Mouse (Mus musculus): ENCODE measurements around the gene Calm4. TPM values are rescaled to one million over a fixed set of nuclear protein-coding genes. Genes with fewer than 3 reads are reported as not detected.
A peak's percentile ranks its signal among the peaks of the same experiment; 100 is the strongest.
"Not testable (repeated sequence)": the region's sequence is repeated elsewhere in the genome, so short reads cannot be mapped to it uniquely, and the experiment has no call there.

Gene Calm4
- not detected for total RNA-seq (2021)

DNA sequence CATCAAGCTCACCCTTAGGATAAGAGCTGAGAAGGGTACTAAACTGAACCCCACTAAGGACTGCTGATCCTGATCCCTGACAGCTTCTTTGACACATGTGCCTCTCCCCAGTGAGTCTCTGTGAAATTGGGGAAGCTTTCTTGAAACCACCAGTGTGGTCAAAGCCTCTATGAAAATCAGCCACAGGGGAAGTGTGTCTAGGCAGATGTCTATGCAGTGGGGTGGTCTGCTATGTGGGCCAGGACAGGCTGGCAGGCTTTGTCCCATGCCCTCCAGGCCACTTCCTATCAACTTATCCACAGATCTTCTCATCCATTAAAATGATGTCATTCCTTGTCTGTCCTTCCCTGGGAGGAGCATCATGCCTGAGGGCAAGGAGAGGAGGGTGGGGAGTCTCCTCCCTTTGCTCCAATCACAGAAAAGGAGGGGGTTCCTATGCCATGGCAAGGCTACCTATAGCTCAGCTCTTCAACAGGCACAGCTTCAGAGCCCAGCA, at the start of gene Calm4:
TSS of gene Calm4 (plus strand) at position 446 of the 496 bp plus-strand sequence.
- intact Hi-C loops (cut with DNase I); DNase-seq (ENCODE audit: extremely low spot score in 1 of 2, low spot score in 2 of 2): not testable (repeated sequence)

DNA sequence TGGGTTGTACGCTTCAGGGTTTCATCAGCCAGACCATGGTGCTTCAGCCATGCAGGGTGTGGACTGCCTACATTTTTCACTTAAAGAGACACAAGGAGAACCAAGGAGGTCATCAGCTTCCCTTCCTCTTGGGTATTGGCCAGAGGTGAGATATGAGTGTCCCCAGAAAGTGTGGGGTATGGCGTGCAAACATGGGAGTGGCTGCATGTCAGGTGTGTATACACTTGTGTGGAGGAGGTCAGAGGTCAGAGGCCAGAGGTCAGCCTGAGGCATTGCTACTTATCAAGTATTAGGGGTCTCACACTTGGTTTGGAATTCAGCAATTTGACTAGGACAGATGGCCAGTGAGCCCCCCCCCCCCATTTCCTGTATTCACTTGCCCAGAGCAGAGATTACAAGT, 49.0 kb upstream of the Calm4 start:
- no peak for DNase-seq (ENCODE audit: extremely low spot score in 1 of 2, low spot score in 2 of 2)
- intact Hi-C loops (cut with DNase I) = no loop called here

DNA sequence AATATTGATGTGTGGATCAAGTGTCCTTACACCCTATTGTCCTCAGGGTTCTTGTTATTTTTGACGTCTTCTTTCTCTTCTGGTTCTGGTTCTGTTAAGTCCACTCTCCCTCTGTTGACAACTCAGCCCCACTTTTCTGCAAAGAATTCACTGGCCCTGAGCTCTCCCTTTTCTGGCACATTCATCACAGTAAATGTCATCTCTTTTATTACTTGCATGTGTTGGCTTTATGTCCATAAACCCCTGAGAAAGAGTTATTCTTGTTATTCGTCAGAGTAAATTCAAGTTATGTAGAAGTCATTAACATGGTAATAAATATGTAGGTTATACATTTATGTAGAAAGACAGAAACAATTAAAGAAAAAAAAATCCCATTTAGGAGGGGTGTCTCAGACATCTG, 48.0 kb upstream of the Calm4 start:
- intact Hi-C loops (cut with DNase I) = no loop called here
- no peak for DNase-seq (ENCODE audit: extremely low spot score in 1 of 2, low spot score in 2 of 2)

DNA sequence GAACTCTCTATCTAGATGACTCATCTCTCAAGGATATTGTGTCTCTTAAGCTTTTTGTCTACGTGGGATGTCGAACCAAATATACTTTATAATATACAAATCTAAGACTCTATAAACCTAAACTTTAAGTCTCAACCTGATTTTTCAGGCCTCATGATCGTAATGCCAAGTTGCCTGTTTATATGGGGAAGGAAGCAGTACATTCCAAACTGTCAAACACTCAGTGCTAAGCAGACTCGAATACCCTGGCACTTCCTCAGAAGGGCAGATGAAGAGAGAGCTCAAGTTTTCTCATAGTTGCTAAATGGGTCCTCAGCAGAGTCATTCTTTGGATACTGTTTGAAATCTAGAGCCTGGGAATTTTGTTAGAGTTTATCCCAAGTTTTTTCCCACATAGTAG, 40.9 kb upstream of the Calm4 start:
- intact Hi-C loops (cut with DNase I) = no loop called here
- no peak for DNase-seq (ENCODE audit: extremely low spot score in 1 of 2, low spot score in 2 of 2)

DNA sequence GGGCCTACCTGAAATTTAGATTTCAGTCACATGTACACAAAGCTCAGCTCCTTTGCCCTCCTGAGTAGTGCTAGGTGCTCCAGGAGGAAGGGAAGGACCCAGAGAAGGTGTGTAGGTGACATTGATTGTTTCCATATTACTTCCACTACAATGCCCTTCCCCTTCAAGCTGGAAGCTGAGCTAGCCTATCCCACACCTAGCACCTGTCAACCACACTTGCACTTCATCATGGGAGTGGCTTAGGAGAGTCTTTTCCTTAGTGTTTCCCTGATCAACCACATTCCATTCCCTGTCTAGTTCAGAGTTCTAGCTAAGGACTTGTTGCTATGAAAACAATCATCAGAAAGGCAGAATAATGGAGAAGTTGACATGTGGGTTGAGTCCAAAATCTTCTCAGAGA, 38.8 kb upstream of the Calm4 start:
- DNase-seq (ENCODE audit: extremely low spot score in 1 of 2, low spot score in 2 of 2) = no peak
- intact Hi-C loops (cut with DNase I) = no loop called here

DNA sequence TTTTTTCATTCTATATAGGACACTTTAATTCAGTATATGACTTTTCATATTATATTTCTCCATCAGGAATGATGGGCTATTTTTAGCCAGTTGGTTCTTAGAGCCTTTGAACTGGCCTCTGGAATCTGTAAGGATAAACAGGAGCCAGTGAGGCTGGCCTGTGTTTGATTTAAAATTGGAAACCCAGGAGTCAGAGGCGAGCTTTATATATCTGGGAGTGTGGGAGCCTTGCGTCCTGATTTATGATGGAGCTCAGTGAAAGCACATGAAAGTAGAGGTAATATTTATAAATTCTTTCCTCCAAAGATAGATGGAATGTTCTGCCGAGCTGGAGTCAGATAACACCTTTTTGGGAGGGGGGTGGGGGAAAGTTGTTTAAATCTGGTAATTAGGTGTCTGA, 38.2 kb upstream of the Calm4 start:
- no peak for DNase-seq (ENCODE audit: extremely low spot score in 1 of 2, low spot score in 2 of 2)
- intact Hi-C loops (cut with DNase I) = no loop called here

DNA sequence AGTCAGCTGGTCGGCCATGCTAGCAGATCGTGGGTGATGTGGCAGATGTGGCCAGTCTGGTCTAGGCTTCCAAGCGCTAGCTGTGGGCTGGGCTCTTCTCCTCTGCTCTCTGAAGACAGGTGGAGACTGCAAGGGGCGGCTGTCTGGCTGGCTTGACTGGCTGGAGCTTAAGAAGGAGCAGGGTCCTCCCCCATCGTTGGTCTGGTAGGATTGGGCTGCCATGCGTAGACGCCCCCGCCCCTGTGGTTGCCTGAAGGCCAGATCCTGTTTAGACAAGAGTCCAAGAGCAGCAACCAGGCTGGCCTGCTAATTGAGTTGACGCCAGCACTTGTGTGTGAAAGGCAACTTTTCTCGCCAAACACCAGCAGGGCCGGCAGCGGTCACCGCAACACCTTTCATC, 33.4 kb upstream of the Calm4 start, which contains the start of gene Calml3:
TSS of gene Calml3 (minus strand) at position 131 of the 400 bp plus-strand sequence.
- intact Hi-C loops (cut with DNase I) = no loop called here
- no peak for DNase-seq (ENCODE audit: extremely low spot score in 1 of 2, low spot score in 2 of 2)

DNA sequence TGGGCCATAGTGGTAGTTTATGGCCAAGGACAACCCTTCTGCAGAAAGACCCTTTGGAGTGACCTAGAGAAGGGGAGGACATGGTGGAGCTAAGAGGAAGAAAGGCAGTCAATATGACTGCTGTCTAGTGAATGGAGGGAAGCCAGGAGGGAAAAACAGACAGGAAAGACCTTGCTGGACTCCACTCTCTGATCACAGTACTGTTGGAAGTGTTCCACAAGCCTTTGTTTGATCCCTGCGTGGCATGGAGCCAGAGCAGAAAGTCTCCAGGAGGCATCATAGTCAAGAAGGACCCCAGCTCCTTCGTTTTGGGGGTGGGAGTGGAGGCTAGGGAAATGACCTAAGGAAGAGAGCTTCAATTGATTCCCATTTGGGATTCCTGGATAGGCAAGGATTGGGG, 32.4 kb upstream of the Calm4 start:
- intact Hi-C loops (cut with DNase I) = no loop called here

DNA sequence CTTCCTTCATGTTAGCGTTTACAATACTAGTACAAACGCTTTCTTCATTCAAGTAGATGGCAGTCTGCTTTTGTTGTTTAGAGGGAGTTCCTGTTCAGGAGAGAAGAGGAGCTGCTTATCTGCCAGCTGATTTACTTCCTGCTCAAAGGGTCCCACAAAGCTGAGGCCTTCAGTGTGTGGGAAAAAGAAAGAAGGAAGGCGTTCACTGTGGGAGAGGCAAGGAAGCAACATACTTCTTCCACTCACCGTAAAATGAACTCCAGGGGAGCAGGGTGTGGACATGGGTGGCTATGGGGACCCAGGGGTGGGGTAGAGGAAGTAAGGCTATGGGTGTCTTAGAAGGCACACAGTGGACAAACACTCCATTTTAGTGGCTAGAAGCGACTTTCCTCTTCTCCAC, 31.9 kb upstream of the Calm4 start:
- DNase-seq (ENCODE audit: extremely low spot score in 1 of 2, low spot score in 2 of 2) = no peak
- intact Hi-C loops (cut with DNase I) = no loop called here

More for the DNA sequence above, 32.4 kb upstream of the Calm4 start:
- DNase-seq (ENCODE audit: extremely low spot score in 1 of 2, low spot score in 2 of 2) = peak in 1 of 2 experiments; percentile 63

DNA sequence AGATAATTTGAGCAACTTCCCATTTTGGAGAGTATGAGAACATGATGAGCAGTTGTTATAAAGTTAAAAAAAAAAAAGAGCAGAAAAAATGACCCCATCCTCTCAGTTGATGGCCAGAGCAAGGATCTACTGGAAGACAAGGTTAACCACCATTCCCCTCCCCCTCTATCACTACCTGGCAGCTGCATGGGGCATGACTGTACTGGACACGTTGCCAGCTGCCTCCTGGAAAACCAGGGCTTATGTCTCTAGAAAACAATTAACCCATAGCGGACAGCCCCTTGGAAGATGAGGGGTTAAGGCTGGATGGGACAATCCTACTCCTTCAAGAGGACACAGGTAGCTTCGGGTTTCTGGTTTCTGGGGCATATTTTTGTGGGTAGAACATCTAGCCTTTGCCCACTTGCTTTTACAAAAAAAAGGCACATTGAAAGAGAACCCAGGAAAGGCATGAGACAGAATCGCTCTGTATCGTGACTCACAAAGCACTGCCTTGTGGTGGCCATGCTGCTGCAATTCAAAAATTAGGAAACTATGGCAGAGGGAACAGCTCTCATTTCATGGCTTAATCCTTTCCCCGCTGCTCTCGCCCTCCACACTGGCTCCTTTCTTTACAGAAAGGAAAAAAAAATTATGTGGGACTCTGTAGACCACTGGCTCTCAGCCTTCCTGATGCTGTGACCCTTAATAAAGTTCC, 30.3 kb upstream of the Calm4 start:
- intact Hi-C loops (cut with DNase I) = no loop called here
- DNase-seq (ENCODE audit: extremely low spot score in 1 of 2, low spot score in 2 of 2) = no peak

DNA sequence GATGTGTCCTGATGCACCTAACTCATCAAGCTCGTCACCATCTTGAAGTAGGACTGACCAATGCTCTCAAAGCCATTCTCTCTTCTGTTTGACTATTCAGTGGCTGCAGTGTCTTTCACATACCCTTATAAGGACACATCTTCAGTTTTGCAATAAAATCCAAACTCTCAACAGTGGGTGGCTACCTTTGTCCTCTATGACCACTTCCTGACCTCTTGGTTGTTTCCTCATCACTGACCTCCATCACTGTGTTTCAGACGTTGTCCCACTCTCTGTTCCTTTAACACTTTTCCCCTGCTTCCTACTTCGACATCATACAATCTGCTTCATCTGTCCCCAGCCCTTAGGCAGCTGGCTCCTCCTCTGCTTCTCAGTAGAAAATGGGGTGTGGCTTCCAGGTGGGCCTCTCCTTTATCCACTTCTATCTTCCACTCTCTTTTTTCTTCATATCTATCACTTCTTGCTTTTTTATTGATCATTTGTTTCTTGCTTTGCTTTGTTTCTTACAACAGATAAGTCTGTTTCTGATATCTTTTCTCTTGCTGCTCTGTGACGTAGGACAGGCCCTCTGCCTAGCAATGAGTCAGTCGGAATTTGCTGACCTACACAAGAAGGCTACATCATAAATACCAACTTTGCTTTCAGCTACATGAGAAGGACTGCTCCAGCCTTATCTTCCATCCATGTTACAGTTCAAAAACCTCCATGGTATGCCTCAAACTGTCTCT, 19.4 kb upstream of the Calm4 start:
- intact Hi-C loops (cut with DNase I) = no loop called here
- DNase-seq (ENCODE audit: extremely low spot score in 1 of 2, low spot score in 2 of 2) = no peak

DNA sequence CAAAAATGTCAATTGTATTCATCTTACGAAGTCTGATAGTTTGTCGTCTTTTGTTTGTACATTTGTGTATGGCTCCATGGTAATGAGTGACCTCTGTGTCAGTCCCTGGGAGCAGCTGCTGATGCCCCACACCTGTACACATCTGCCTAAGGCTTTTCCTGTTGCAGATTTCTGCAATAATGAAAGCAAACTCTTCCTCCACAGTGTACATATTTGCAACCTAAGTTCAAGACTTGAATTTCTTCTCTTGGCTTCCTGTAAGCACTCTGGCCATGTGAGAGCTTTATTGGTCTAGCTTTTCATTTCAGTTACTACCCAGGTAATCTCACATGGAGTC, 18.8 kb upstream of the Calm4 start:
- intact Hi-C loops (cut with DNase I) = no loop called here
- DNase-seq (ENCODE audit: extremely low spot score in 1 of 2, low spot score in 2 of 2) = no peak

DNA sequence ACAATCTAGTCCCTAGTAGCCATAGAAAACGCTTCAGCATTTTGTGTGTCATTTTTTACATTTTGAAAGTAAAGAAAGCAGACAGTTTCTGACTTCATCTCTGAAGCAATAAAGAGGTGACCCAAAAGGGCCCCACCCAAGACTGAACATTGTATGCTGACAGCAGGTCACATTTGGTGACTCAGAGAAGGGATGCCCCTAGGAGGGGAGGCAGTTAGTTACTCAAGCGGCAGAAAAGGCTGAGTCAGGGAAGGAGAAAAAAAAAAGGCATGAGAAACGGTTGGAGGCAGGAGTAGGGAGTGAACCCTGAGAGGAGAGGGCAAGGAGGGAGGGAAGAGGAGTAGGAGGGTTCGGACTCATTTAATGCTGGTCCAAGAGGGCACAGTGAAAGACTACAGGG, 15.5 kb upstream of the Calm4 start:
- no peak for DNase-seq (ENCODE audit: extremely low spot score in 1 of 2, low spot score in 2 of 2)
- intact Hi-C loops (cut with DNase I) = no loop called here

DNA sequence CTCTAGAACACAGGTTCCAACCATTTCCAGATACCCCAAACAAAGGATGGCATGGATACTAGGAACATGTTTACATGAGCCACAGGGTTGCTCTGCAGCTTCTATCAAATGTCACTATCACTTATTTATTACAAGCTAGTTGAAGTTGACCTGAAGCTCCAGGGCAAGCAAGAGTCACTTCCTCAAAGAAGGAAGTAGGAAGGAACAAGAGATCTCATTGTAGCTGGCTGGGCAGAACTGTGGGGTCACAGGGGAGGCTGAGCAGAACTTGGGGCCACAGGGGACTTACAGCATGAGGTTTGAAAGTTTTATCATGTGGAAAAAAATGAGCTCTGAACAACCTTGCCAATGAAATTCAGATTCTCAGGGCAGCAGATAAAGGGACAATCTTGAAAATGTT, 11.8 kb upstream of the Calm4 start:
- intact Hi-C loops (cut with DNase I) = no loop called here
- no peak for DNase-seq (ENCODE audit: extremely low spot score in 1 of 2, low spot score in 2 of 2)

DNA sequence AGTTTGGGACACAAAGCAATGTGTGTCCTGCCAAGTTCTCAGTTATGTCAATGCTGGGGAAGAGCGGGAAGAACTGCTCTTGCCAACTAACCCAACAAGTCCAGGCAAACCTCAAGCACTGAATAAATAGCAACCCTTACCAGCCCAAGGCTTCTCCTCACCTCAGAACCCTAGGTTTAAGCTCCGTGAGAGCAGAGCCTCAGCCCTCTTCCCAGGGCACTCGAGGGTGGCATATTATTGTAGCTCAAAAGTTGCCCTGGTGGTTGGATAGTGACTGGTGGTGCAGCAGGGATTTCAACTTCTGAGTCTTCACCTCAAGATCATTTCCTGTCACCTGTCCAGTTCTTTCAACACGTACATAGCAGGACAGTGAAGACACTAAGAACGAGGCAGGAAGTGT, 6.0 kb upstream of the Calm4 start:
- intact Hi-C loops (cut with DNase I) = no loop called here
- DNase-seq (ENCODE audit: extremely low spot score in 1 of 2, low spot score in 2 of 2) = no peak

DNA sequence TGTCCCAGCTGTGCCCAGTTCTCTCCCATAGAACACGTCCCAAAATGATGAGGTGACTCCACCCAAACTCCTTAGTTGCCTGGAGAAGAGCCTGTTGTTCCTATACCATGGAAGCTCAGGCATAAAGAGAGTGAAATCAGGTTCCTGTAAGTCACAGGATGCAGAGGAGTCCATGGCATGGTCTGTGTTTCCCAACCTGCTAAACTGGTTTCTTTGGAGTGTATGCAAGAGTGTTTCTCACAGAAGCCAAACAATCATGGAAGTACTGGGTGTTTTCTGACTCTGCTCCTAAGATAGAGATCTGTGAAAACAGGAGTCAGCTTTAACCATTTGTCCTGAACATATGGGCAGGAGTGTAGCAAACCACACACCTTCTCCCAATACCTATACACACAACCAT, 5.6 kb upstream of the Calm4 start:
- DNase-seq (ENCODE audit: extremely low spot score in 1 of 2, low spot score in 2 of 2) = no peak
- intact Hi-C loops (cut with DNase I) = no loop called here

DNA sequence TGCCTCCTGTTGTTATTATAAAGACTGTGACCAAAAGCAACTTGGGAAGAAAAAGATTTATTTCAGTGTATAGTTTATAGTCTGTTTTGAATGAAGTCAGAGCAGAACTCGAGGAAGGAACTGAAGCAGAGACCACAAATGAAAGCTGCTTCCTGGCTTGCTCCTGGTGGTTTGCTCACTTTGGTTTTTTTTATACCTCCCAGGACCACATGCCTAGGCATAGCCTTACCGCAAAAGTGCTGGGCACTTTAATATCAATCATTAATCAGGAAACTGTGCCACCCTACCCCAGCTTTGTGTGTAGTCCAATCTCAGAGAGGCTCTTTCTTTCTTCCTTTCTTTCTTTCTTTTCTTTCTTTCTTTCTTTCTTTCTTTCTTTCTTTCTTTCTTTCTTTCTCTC, 5.1 kb upstream of the Calm4 start:
- DNase-seq (ENCODE audit: extremely low spot score in 1 of 2, low spot score in 2 of 2) = no peak
- intact Hi-C loops (cut with DNase I) = no loop called here

DNA sequence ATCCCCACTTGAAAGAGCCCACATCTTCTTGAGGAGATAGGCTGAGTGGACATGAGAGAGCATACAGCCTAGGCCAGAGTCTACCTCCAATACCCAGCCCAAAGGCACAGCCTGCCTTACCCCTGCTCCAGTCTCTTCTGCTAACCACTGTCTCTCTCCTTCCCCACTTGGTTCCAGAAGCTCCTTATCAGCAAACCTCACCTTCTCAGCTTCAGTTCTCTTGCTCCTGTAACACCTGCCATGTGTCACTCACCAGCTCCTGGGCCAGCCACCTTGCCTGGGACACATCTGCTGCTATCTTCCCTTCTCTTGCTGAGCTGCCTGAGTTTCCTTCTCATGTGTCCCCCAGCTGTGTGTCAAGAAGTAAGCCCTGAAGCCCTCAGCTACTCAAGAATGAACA, 3.9 kb upstream of the Calm4 start:
- DNase-seq (ENCODE audit: extremely low spot score in 1 of 2, low spot score in 2 of 2); intact Hi-C loops (cut with DNase I): not testable (repeated sequence)

DNA sequence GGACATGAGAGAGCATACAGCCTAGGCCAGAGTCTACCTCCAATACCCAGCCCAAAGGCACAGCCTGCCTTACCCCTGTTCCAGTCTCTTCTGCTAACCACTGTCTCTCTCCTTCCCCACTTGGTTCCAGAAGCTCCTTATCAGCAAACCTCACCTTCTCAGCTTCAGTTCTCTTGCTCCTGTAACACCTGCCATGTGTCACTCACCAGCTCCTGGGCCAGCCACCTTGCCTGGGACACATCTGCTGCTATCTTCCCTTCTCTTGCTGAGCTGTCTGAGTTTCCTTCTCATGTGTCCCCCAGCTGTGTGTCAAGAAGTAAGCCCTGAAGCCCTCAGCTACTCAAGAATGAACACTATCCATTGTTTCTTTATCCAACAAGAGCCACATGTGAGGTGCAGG, 3.1 kb downstream of the Calm4 start:
- DNase-seq (ENCODE audit: extremely low spot score in 1 of 2, low spot score in 2 of 2); intact Hi-C loops (cut with DNase I): not testable (repeated sequence)

DNA sequence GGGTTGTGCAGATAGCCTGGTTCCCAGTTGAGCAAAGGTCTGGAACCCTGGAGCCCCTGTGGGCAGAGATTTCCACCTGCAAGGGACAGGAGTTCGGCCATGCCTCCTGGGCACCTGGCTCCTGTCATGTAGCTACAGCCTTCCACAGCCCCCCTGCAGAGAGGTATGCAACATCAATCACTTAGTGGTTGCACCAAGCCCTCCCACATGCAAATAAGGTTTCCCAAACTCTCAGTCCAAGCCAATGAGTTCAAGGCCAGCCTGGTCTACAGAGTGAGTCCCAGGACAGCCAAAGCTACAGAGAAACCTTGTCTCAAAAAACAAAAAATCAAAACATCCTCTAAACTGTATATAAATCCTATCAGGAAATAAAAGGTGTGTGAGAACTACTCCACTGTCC, 12.8 kb downstream of the Calm4 start:
- no peak for DNase-seq (ENCODE audit: extremely low spot score in 1 of 2, low spot score in 2 of 2)
- intact Hi-C loops (cut with DNase I) = no loop called here

Measured in left cerebral cortex, postnatal 10 days (tissue).